Mouse (Mus musculus): ENCODE results near the gene Tnfaip1. TPM values are rescaled to one million over a fixed set of nuclear protein-coding genes. Genes with fewer than 3 reads are reported as not detected.

The Tnfaip1 gene
- polyA plus RNA-seq, 1 experiment from 2014 or later: 83.1 TPM

Other genes with a start within 250 kb of the Tnfaip1 start
- 0.27 and 0.37 TPM in 2 replicates for gene BC030499, start 245.5 kb downstream of the Tnfaip1 start, polyA plus RNA-seq (2014; fragmentation: Nextera tagmentation; extraction: Ambion mirVana)
- gene Spag5, start 234.8 kb downstream of the Tnfaip1 start, polyA plus RNA-seq (2014; fragmentation: Nextera tagmentation; extraction: Ambion mirVana): 51.5 and 57.1 TPM in 2 replicates
- 1.0 and 1.3 TPM in 2 replicates for gene Aldoc, start 213.4 kb downstream of the Tnfaip1 start, polyA plus RNA-seq (2014; fragmentation: Nextera tagmentation; extraction: Ambion mirVana)
- gene Pigs, start 207.9 kb downstream of the Tnfaip1 start, polyA plus RNA-seq (2014; fragmentation: Nextera tagmentation; extraction: Ambion mirVana): 50.9 and 56.3 TPM in 2 replicates
- gene Unc119, start 192.8 kb downstream of the Tnfaip1 start, polyA plus RNA-seq (2014; fragmentation: Nextera tagmentation; extraction: Ambion mirVana): 63.4 and 71.7 TPM in 2 replicates
- not detected in 2 replicates for gene Foxn1, start 149.8 kb downstream of the Tnfaip1 start, polyA plus RNA-seq (2014; fragmentation: Nextera tagmentation; extraction: Ambion mirVana)
- gene Slc13a2, start 114.1 kb downstream of the Tnfaip1 start, polyA plus RNA-seq (2014; fragmentation: Nextera tagmentation; extraction: Ambion mirVana): not detected in 2 replicates
- gene Slc46a1, start 70.6 kb downstream of the Tnfaip1 start, polyA plus RNA-seq (2014; fragmentation: Nextera tagmentation; extraction: Ambion mirVana): 20.5 TPM in 2 replicates
- 18.1 and 20.1 TPM in 2 replicates for gene Sarm1, start 38.6 kb downstream of the Tnfaip1 start, polyA plus RNA-seq (2014; fragmentation: Nextera tagmentation; extraction: Ambion mirVana)
- 145 and 151 TPM in 2 replicates for gene Vtn, start 37.2 kb downstream of the Tnfaip1 start, polyA plus RNA-seq (2014; fragmentation: Nextera tagmentation; extraction: Ambion mirVana)
- gene Sebox, start 32.9 kb downstream of the Tnfaip1 start, polyA plus RNA-seq (2014; fragmentation: Nextera tagmentation; extraction: Ambion mirVana): not detected in 2 replicates
- gene Tmem199, start 24.2 kb downstream of the Tnfaip1 start, polyA plus RNA-seq (2014; fragmentation: Nextera tagmentation; extraction: Ambion mirVana): 82.4 and 91.3 TPM in 2 replicates
- gene Poldip2, start 24.1 kb downstream of the Tnfaip1 start, polyA plus RNA-seq (2014; fragmentation: Nextera tagmentation; extraction: Ambion mirVana): 135 and 139 TPM in 2 replicates
- 109 and 110 TPM in 2 replicates for gene Ift20, start within 50 bp of the Tnfaip1 start, polyA plus RNA-seq (2014; fragmentation: Nextera tagmentation; extraction: Ambion mirVana)
- gene Tmem97, start 14.4 kb upstream of the Tnfaip1 start, polyA plus RNA-seq (2014; fragmentation: Nextera tagmentation; extraction: Ambion mirVana): 71.6 and 75.5 TPM in 2 replicates
- 25.8 and 36.9 TPM in 2 replicates for gene Nlk, start 161.0 kb upstream of the Tnfaip1 start, polyA plus RNA-seq (2014; fragmentation: Nextera tagmentation; extraction: Ambion mirVana)
- gene Ccnq, start 215.4 kb upstream of the Tnfaip1 start, polyA plus RNA-seq (2014; fragmentation: Nextera tagmentation; extraction: Ambion mirVana): 42.1 and 42.2 TPM in 2 replicates

All from midbrain, embryonic 11.5 days (tissue).